Mouse (Mus musculus) T-helper 1 cell (primary cell): ENCODE data around the gene Gja3.

Source experiments
- in situ Hi-C: fragments of 300-600 bp; cut with MboI, MseI; formaldehyde crosslinking; loops from one replicate; pipeline ENCODE4 v1.15.1; 2025; ENCODE audit warnings: high pct_unique_total_duplicates

Gene Gja3

GRCm38 (mm10) chr14:57034926-57035498 is 22.9 kb downstream of the Gja3 start:
- in situ Hi-C loops, result no loop called here

GRCm38 (mm10) chr14:57034135-57034534 is 23.8 kb downstream of the Gja3 start:
- in situ Hi-C loops, result no loop called here

- in situ Hi-C loops, result no loop called here
Measured at GRCm38 (mm10) chr14:57032850-57033249, 25.1 kb downstream of the Gja3 start.

GRCm38 (mm10) chr14:57018436-57018835 is 39.5 kb downstream of the Gja3 start:
- in situ Hi-C loops, result loop anchor here (25.0 kb wide), 1 partner anchor 1006 kb away; the partner anchor contains the start of gene Mcpt1

- in situ Hi-C loops, result loop anchor here (25.0 kb wide), 1 partner anchor 1005 kb away; the partner anchor contains the start of gene Mcpt1
Measured at GRCm38 (mm10) chr14:57016806-57017205, 41.1 kb downstream of the Gja3 start.

GRCm38 (mm10) chr14:56988621-56989020 is 69.3 kb downstream of the Gja3 start:
- in situ Hi-C loops, result loop anchor here (5.0 kb wide), 1 partner anchor 74 kb away; no protein-coding TSS in a partner anchor
